9 mouse cellular contexts compared by ENCODE assay signal in genomic region chr16:18036425-18036955, GRCm38 (mm10). TPM values are rescaled to one million over a fixed set of nuclear protein-coding genes. Genes with fewer than 3 reads are reported as not detected.
DNase-seq lines count a peak whose midpoint lies in the region; ATAC-seq and TF ChIP-seq lines count a peak whose summit lies in the region.
"Had no signal": no experiment of that assay in that cellular context is flagged by ENCODE, and none has a peak within 500 bp of the region (broad histone marks: within the 10 kb centered on the region; RNA-seq: fewer than 3 reads in every experiment).

No protein-coding gene starts in this region.

- H3K27me3 ChIP-seq in ES-Bruce4 (ENCODE audit: control insufficient read depth, insufficient read depth, low read length, poor library complexity, severe bottlenecking), result no peaks in the 10 kb centered on the region
- peaks cover 26% of the 10 kb centered on the region for H3K27me3 ChIP-seq in heart, embryonic 12.5 days (replicated peaks)
- H3K27me3 ChIP-seq in stomach, embryonic 16.5 days (ENCODE audit: control insufficient read depth, insufficient read depth, low read length), result no peaks in the 10 kb centered on the region

- no peak for TF ChIP-seq EP300 in ES-Bruce4 (IDR thresholded peaks at IDR 0.05; ENCODE audit: insufficient read depth, low read depth, low read length)

- H3K9ac ChIP-seq in ES-Bruce4 (ENCODE audit: low read depth, poor library complexity, severe bottlenecking), result no peak overlapping the region
- no peak overlapping the region for H3K9ac ChIP-seq in heart, embryonic 12.5 days
- no peak overlapping the region for H3K9ac ChIP-seq in stomach, embryonic 16.5 days (ENCODE audit: low read length)
- H3K9ac ChIP-seq: embryonic facial prominence, embryonic 15.5 days had no signal

- peak; percentile 89 for DNase-seq in heart, adult 11 months
- DNase-seq in heart, postnatal 25 days (ENCODE audit: low spot score), result no peak
- DNase-seq in cerebellum, postnatal 25 days, result peak; percentile 50 to 80
- peak; percentile 35 to 55 for DNase-seq in layer of hippocampus, adult 2 months (ENCODE audit: low spot score in 2 of 2)

- peak; percentile 6 for TF ChIP-seq CTCF in ES-Bruce4 (IDR thresholded peaks at IDR 0.05; ENCODE audit: low read depth, low read length)
- peak; percentile 84 for TF ChIP-seq CTCF in layer of hippocampus, adult 2 months (conservative IDR thresholded peaks at IDR 0.05)

- peak overlapping the region; percentile 41 for H3K4me3 ChIP-seq in ES-Bruce4 (ENCODE audit: low read depth, low read length)
- no peak overlapping the region for H3K4me3 ChIP-seq in heart, embryonic 12.5 days
- H3K4me3 ChIP-seq in layer of hippocampus, adult 2 months, result no peak overlapping the region
- no peak overlapping the region for H3K4me3 ChIP-seq in stomach, embryonic 16.5 days (replicated peaks; ENCODE audit: low read length)
- H3K4me3 ChIP-seq: embryonic facial prominence, embryonic 15.5 days had no signal

- no peaks in the 10 kb centered on the region for H3K4me1 ChIP-seq in ES-Bruce4 (ENCODE audit: control insufficient read depth, insufficient read depth, low read length)
- no peaks in the 10 kb centered on the region for H3K4me1 ChIP-seq in heart, embryonic 12.5 days (replicated peaks)
- H3K4me1 ChIP-seq in stomach, embryonic 16.5 days (ENCODE audit: control insufficient read depth, insufficient read depth, low read length), result no peaks in the 10 kb centered on the region

- no peaks in the 10 kb centered on the region for H3K9me3 ChIP-seq in ES-Bruce4 (replicated peaks; ENCODE audit: control insufficient read depth, insufficient read depth, low read length, poor library complexity, severe bottlenecking)
- H3K9me3 ChIP-seq in heart, embryonic 12.5 days (replicated peaks), result no peaks in the 10 kb centered on the region
- no peaks in the 10 kb centered on the region for H3K9me3 ChIP-seq in stomach, embryonic 16.5 days (replicated peaks; ENCODE audit: control insufficient read depth, low read length)
- H3K9me3 ChIP-seq: embryonic facial prominence, embryonic 15.5 days had no signal

- no peaks in the 10 kb centered on the region for H3K36me3 ChIP-seq in ES-Bruce4 (ENCODE audit: control insufficient read depth, insufficient read depth, low read length, poor library complexity, severe bottlenecking)
- no peaks in the 10 kb centered on the region for H3K36me3 ChIP-seq in heart, embryonic 12.5 days
- no peaks in the 10 kb centered on the region for H3K36me3 ChIP-seq in stomach, embryonic 16.5 days (ENCODE audit: control insufficient read depth, insufficient read depth, low read length)
- H3K36me3 ChIP-seq: embryonic facial prominence, embryonic 15.5 days had no signal

- peak; percentile 83 for ATAC-seq in heart, embryonic 12.5 days (ENCODE audit: insufficient number of reproducible peaks, low FRiP score)
- peak; percentile 66 for ATAC-seq in megakaryocyte, adult 5-6 weeks (ENCODE audit: poor library complexity, severe bottlenecking)
- ATAC-seq in stomach, embryonic 16.5 days (ENCODE audit: insufficient read depth, low FRiP score), result peak; percentile 64; the same call in 1 of the 2 replicates

- intact Hi-C loops in heart, postnatal 25 days (cut with DNase I), result loop anchor here (5.0 kb wide), 1 partner anchor 109 kb away; the partner anchor contains the start of gene Slc25a1

- H3K4me2 ChIP-seq in heart, embryonic 12.5 days, result no peak overlapping the region
- no peak overlapping the region for H3K4me2 ChIP-seq in stomach, embryonic 16.5 days (ENCODE audit: low read depth, low read length)
- H3K4me2 ChIP-seq: embryonic facial prominence, embryonic 15.5 days had no signal

- WGBS in heart, embryonic 12.5 days, result 12% methylated on average over 16 of the region's 16 CpGs
- WGBS in stomach, embryonic 16.5 days, result 17% methylated on average over 16 of the region's 16 CpGs

- TF ChIP-seq POLR2A in ES-Bruce4 (IDR thresholded peaks at IDR 0.05; ENCODE audit: insufficient read depth, low read length), result no peak

- H3K27ac ChIP-seq in ES-Bruce4 (ENCODE audit: insufficient read depth, low read length), result no peak overlapping the region
- no peak overlapping the region for H3K27ac ChIP-seq in heart, embryonic 12.5 days (ENCODE audit: poor library complexity, severe bottlenecking)
- H3K27ac ChIP-seq in layer of hippocampus, adult 2 months, result no peak overlapping the region
- H3K27ac ChIP-seq in stomach, embryonic 16.5 days (ENCODE audit: low read length), result no peak overlapping the region
- H3K27ac ChIP-seq: embryonic facial prominence, embryonic 15.5 days had no signal

RNA-seq across cellular contexts. Expression of gene Dgcr6, which starts 16.2 kb away (rescaled TPM):
- total RNA-seq in heart, postnatal 25 days (2021), result 10 to 100 TPM; 39.6 to 44.8 TPM
- polyA plus RNA-seq in ES-Bruce4 (2011; ENCODE audit: insufficient read depth, insufficient read length, low read depth, missing spikeins), result 30.2 and 31.0 TPM in 2 replicates
- polyA plus RNA-seq in heart, embryonic 12.5 days (2016; fragmentation: Nextera tagmentation; extraction: Ambion mirVana), result 56.7 and 59.2 TPM in 2 replicates
- 10 to 100 TPM; 70.3 to 73.8 TPM for total RNA-seq in layer of hippocampus, adult 2 months (2021)
- total RNA-seq in megakaryocyte, adult 5-6 weeks (2015), result 9.8 and 11.4 TPM in 2 replicates
- 3.4 and 7.9 TPM in 2 replicates for total RNA-seq in megakaryocyte, adult 5-6 weeks (2017)
- 67.7 and 69.2 TPM in 2 replicates for polyA plus RNA-seq in stomach, embryonic 16.5 days (2015; fragmentation: Nextera tagmentation; extraction: Ambion mirVana)

RNA-seq across cellular contexts. Expression of gene Prodh, which starts 53.5 kb away (rescaled TPM):
- 10 to 100 TPM; 21.9 to 25.9 TPM for total RNA-seq in heart, postnatal 25 days (2021)
- 8.7 and 9.2 TPM in 2 replicates for polyA plus RNA-seq in ES-Bruce4 (2011; ENCODE audit: insufficient read depth, insufficient read length, low read depth, missing spikeins)
- 7.8 and 8.7 TPM in 2 replicates for polyA plus RNA-seq in heart, embryonic 12.5 days (2016; fragmentation: Nextera tagmentation; extraction: Ambion mirVana)
- total RNA-seq in layer of hippocampus, adult 2 months (2021), result 10 to 100 TPM; 45.1 to 48.2 TPM
- total RNA-seq in megakaryocyte, adult 5-6 weeks (2015), result 1.3 and 2.2 TPM in 2 replicates
- 5.7 and 9.8 TPM in 2 replicates for total RNA-seq in megakaryocyte, adult 5-6 weeks (2017)
- 15.3 and 17.8 TPM in 2 replicates for polyA plus RNA-seq in stomach, embryonic 16.5 days (2015; fragmentation: Nextera tagmentation; extraction: Ambion mirVana)

RNA-seq across cellular contexts. Expression of gene Vpreb2, which starts 56.3 kb away (rescaled TPM):
- not detected for total RNA-seq in heart, postnatal 25 days (2021)
- not detected in 2 replicates for polyA plus RNA-seq in ES-Bruce4 (2011; ENCODE audit: insufficient read depth, insufficient read length, low read depth, missing spikeins)
- polyA plus RNA-seq in heart, embryonic 12.5 days (2016; fragmentation: Nextera tagmentation; extraction: Ambion mirVana), result not detected in 2 replicates
- not detected for total RNA-seq in layer of hippocampus, adult 2 months (2021)
- total RNA-seq in megakaryocyte, adult 5-6 weeks (2015), result not detected in 2 replicates
- not detected in 2 replicates for total RNA-seq in megakaryocyte, adult 5-6 weeks (2017)
- not detected in 2 replicates for polyA plus RNA-seq in stomach, embryonic 16.5 days (2015; fragmentation: Nextera tagmentation; extraction: Ambion mirVana)
- polyA plus RNA-seq: embryonic facial prominence, embryonic 15.5 days had no signal
